Mouse (Mus musculus) heart, postnatal 10 days (tissue): ENCODE measurements at regions not wholly inside any gene's neighbourhood (a gene's known extent, or its start where the extent isn't known, plus 50 kb on each side); places are given as distances from the start of the nearest gene placed in this dataset.

Source experiments
- DNase-seq, 2 experiments: peaks; one replicate each; pipeline ENCODE4 v3.0.0; 2021
- intact Hi-C: fragments of 180-260 bp; cut with DNase I; formaldehyde crosslinking; loops from one replicate; pipeline ENCODE4 v1.15.1; 2025

- intact Hi-C loops, result loop anchor here (5.0 kb wide), 1 partner anchor 818 kb away; no protein-coding TSS in a partner anchor
- DNase-seq, result no peak
Measured at GRCm38 (mm10) chrX:140164859-140165258, 102.2 kb downstream of the Pih1h3b start.

GRCm38 (mm10) chrX:140165966-140166365, 103.3 kb downstream of the Pih1h3b start:
- intact Hi-C loops, result no loop called here
- DNase-seq, result no peak

GRCm38 (mm10) chrX:140179850-140180249, 117.2 kb downstream of the Pih1h3b start:
- DNase-seq, result no peak
- intact Hi-C loops, result no loop called here

- intact Hi-C loops, result no loop called here
- DNase-seq, result peak in 1 of 2 experiments; percentile 0
Measured at GRCm38 (mm10) chrX:140183003-140183402, 120.3 kb downstream of the Pih1h3b start.

GRCm38 (mm10) chrX:140203676-140204075, 138.4 kb upstream of the Frmpd3 start:
- intact Hi-C loops, result no loop called here
- DNase-seq, result no peak

- intact Hi-C loops, result no loop called here
Measured at GRCm38 (mm10) chrX:140208791-140209190, 133.3 kb upstream of the Frmpd3 start.

GRCm38 (mm10) chrX:140212644-140213361, 129.3 kb upstream of the Frmpd3 start:
- intact Hi-C loops, result no loop called here
- DNase-seq, result no peak

More at GRCm38 (mm10) chrX:140208791-140209190, 133.3 kb upstream of the Frmpd3 start:
- DNase-seq, result no peak

- no peak for DNase-seq
- intact Hi-C loops, result no loop called here
Measured at GRCm38 (mm10) chrX:140214198-140214849, 127.7 kb upstream of the Frmpd3 start.

- no peak for DNase-seq
- intact Hi-C loops, result loop anchor here (10.0 kb wide), 1 partner anchor 381 kb away; the partner anchor contains the start of gene Morc4
Measured at GRCm38 (mm10) chrX:140255790-140256189, 86.3 kb upstream of the Frmpd3 start.

GRCm38 (mm10) chrX:140269742-140270457, 72.2 kb upstream of the Frmpd3 start:
- intact Hi-C loops, result no loop called here
- DNase-seq, result no peak

GRCm38 (mm10) chrX:140277327-140277947, 64.6 kb upstream of the Frmpd3 start:
- peak; percentile 2 to 3 for DNase-seq
- intact Hi-C loops, result no loop called here

GRCm38 (mm10) chrX:140277978-140278729, 63.9 kb upstream of the Frmpd3 start:
- intact Hi-C loops, result no loop called here
- DNase-seq, result peak in 1 of 2 experiments; percentile 3

- peak; percentile 4 to 19 for DNase-seq
- intact Hi-C loops, result no loop called here
Measured at GRCm38 (mm10) chrX:140279266-140279665, 62.8 kb upstream of the Frmpd3 start.

- intact Hi-C loops, result no loop called here
Measured at GRCm38 (mm10) chrX:140280016-140280415, 62.0 kb upstream of the Frmpd3 start.

More at GRCm38 (mm10) chrX:140280016-140280415, 62.0 kb upstream of the Frmpd3 start:
- DNase-seq, result no peak
